Mouse (Mus musculus) hindbrain, embryonic 16.5 days (tissue): ENCODE results near the gene Dnmt3l. TPM values are rescaled to one million over a fixed set of nuclear protein-coding genes. Genes with fewer than 3 reads are reported as not detected.
"Not testable (repeated sequence)": the region's sequence is repeated elsewhere in the genome, so short reads cannot be mapped to it uniquely, and the experiment has no call there.

Source experiments
- ATAC-seq: fragments of 200-750 bp; cut with Nextera tagmentation; 2 replicates; pipeline ENCODE4 v1.8.0; 2017; ENCODE audit warnings: moderate TSS enrichment, moderate library complexity
- H3K27ac ChIP-seq: fragments of 300-500 bp; sonication (generic); 2 replicates; pipeline ENCODE4 v1.5.1; 2014; ENCODE audit warnings: low read depth, mild to moderate bottlenecking, control low read depth, low read length, moderate library complexity
- H3K27me3 ChIP-seq: fragments of 300-500 bp; sonication (generic); replicated peaks from 2 replicates; pipeline ENCODE4 v1.6.1; 2014; ENCODE audit warnings: low read length; ENCODE audit not compliant: control insufficient read depth, insufficient read depth
- H3K36me3 ChIP-seq: fragments of 300-500 bp; sonication (generic); 2 replicates; pipeline ENCODE4 v1.6.1; 2014; ENCODE audit warnings: mild to moderate bottlenecking, low read length, moderate library complexity, mixed read lengths; ENCODE audit not compliant: control insufficient read depth, insufficient read depth
- H3K4me1 ChIP-seq: fragments of 300-500 bp; sonication (generic); 2 replicates; pipeline ENCODE4 v1.6.1; 2014; ENCODE audit warnings: low read depth, low read length; ENCODE audit not compliant: control insufficient read depth, insufficient read depth
- H3K4me2 ChIP-seq: fragments of 300-500 bp; sonication (generic); 2 replicates; pipeline ENCODE4 v1.6.1; 2014; ENCODE audit warnings: mild to moderate bottlenecking, low read length, control low read depth, moderate library complexity
- H3K4me3 ChIP-seq: fragments of 300-500 bp; sonication (generic); 2 replicates; pipeline ENCODE4 v1.5.1; 2014; ENCODE audit warnings: mild to moderate bottlenecking, low read length, control low read depth, moderate library complexity
- H3K9ac ChIP-seq: fragments of 300-500 bp; sonication (generic); 2 replicates; pipeline ENCODE4 v1.6.1; 2014; ENCODE audit warnings: low read depth, mild to moderate bottlenecking, control low read depth, low read length, moderate library complexity
- H3K9me3 ChIP-seq: fragments of 300-500 bp; sonication (generic); 2 replicates; pipeline ENCODE4 v1.6.1; 2014; ENCODE audit warnings: mild to moderate bottlenecking, low read length, moderate library complexity; ENCODE audit not compliant: control insufficient read depth
- WGBS: fragments of 180-500 bp; shearing (Covaris S2); extraction: QIAGEN DNeasy Blood & Tissue Kit; methylation state at CpG from one replicate; pipeline ENCODE4 v1.1.7; 2014; 5-methylcytosine and 5-hydroxymethylcytosine counted together
- polyA plus RNA-seq: library from polyadenylated mRNA; unstranded; fragments of >200 nt; fragmentation: Nextera tagmentation; extraction: Ambion mirVana; gene quantifications from 2 replicates; pipeline ENCODE4 v1.2.1, GENCODE M21; 2015

Dnmt3l gene
- polyA plus RNA-seq, 1 experiment from 2014 or later = not detected

DNA sequence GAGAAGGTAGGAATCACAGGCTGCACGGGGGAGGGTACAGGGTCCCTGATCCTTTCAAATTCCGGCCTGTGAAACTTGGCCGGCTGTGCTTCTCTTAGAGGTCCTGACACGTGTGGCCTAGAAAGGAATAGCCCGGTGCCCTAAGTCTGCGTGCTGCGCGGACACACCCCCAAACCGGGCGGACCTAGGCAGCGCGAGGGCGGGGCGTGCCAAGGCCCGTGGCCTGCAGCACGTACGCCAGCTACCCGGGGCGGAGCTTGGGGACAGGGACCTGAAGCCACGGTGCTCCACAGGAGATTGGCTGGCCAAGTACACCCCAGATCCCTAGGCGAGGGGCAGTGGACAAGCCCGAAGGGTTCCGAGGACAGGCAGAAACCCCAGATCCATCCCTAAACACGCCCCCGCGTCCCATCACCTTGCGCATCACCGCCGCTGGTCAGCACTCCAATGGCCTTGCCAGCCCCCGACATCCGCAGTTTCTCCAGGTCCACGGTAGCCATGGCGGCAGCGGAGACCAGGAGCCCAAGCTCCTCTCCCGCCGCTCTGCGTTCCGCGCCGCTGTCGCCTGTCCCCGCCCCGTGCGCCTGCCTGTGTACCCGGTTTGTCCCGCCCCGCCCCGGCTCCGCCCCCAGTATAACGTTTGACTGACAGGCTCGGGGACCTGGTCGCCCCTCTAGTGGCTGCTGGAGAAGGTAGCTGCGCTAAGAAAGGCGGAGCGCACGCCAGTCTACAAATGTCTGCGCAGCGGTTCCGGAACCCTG, 32.4 kb upstream of the Dnmt3l start:
- peak; percentile 96 for ATAC-seq
- peak overlapping the region; percentile 78 for H3K9ac ChIP-seq
- WGBS = 0% methylated on average over 59 of the region's 59 CpGs
- H3K4me1 ChIP-seq = peaks cover 35% of the 10 kb centered on the region
- H3K9me3 ChIP-seq = no peaks in the 10 kb centered on the region
- no peaks in the 10 kb centered on the region for H3K27me3 ChIP-seq
- peak overlapping the region; percentile 89 for H3K27ac ChIP-seq
- peak overlapping the region; percentile 93 for H3K4me2 ChIP-seq
- 0 out of 2 replicates have a peak, but pooled peaks cover 2% of the 10 kb centered on the region for H3K36me3 ChIP-seq
- H3K4me3 ChIP-seq = peak overlapping the region; percentile 54

DNA sequence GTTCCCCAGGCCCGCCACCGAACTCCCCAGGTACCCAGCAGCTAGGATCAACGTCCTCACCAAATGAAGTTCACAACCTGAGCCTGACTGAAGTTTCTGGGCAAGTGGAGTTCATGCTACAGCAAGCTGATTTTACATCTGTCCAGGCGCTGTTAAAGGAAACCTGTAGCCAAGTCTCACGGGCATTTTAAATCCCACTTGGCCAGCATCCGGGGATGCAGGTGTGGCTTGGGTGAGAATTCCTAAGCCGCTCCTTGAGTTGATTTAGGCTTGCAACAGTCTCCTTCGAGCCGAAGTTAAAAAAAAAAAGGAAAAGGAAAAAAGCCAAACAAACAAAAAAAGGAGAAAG, 31.8 kb upstream of the Dnmt3l start, which contains the start of gene Pfkl:
Pfkl (minus strand) TSS at position 139 of the 349 bp plus-strand sequence.
- Histone ChIP-seq H3K9ac (peak within 1 kb of the TSS; percentile 78), H3K4me1 (peaks cover 35% of the 10 kb centered on the region), H3K27ac (peak within 1 kb of the TSS; percentile 89), H3K9me3 (no peaks in the 10 kb centered on the region), H3K4me2 (peak within 1 kb of the TSS; percentile 93), H3K27me3 (no peaks in the 10 kb centered on the region), H3K4me3 (peak within 1 kb of the TSS; percentile 54), H3K36me3 (0 out of 2 replicates have a peak, but pooled peaks cover 2% of the 10 kb centered on the region)
- ATAC-seq = no peak
- WGBS = under 1% methylated on average over 9 of the region's 9 CpGs

DNA sequence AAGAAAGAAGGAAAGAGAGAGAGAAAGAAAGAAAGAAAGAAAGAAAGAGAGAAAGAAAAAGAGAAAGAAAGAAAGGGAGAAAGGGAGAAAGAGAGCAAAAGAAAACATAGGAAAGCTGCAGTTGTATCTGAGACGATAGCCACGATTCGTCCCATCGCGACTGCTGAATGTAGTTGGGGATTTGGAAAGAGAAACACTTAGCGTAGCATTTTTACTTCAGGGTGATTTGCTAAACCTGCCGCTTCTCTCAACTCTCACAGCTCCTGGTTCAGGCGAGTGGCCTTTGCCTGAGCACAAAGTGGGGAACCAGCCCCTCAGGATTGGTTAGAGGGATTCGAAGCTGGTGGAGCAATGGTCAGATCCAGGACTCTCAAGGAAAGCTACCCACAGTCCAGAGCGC, 31.4 kb upstream of the Dnmt3l start:
- H3K9ac ChIP-seq = no peak overlapping the region; the same call in 1 of the 2 replicates
- H3K27me3 ChIP-seq = no peaks in the 10 kb centered on the region
- H3K4me2 ChIP-seq = peak overlapping the region; percentile 93
- WGBS = 20% methylated on average over 10 of the region's 10 CpGs
- no peak for ATAC-seq
- H3K27ac ChIP-seq = no peak overlapping the region
- no peaks in the 10 kb centered on the region for H3K9me3 ChIP-seq
- peaks cover 35% of the 10 kb centered on the region for H3K4me1 ChIP-seq
- no peak overlapping the region for H3K4me3 ChIP-seq
- H3K36me3 ChIP-seq = no peaks in the 10 kb centered on the region

DNA sequence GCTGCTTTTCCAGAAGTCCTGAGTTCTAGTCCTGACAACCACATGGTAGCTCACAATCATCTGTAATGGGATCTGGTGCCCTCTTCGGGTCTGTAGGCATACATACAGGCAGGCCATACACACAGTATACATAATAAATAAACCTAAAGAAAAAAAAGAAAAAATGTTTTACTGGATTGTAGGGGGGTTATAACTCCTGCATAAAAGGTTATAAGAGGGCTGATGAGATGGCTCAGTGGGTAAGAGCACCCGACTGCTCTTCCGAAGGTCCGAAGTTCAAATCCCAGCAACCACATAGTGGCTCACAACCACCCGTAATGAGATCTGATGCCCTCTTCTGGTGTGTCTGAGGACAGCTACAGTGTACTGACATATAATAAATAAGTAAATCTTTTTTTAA, 30.6 kb upstream of the Dnmt3l start:
- not testable (repeated sequence) for H3K27ac ChIP-seq, H3K4me3 ChIP-seq, H3K9ac ChIP-seq, H3K27me3 ChIP-seq, ATAC-seq, H3K9me3 ChIP-seq, H3K36me3 ChIP-seq, H3K4me2 ChIP-seq
- peaks cover 29% of the 10 kb centered on the region for H3K4me1 ChIP-seq
- 93% methylated on average over 5 of the region's 5 CpGs for WGBS

DNA sequence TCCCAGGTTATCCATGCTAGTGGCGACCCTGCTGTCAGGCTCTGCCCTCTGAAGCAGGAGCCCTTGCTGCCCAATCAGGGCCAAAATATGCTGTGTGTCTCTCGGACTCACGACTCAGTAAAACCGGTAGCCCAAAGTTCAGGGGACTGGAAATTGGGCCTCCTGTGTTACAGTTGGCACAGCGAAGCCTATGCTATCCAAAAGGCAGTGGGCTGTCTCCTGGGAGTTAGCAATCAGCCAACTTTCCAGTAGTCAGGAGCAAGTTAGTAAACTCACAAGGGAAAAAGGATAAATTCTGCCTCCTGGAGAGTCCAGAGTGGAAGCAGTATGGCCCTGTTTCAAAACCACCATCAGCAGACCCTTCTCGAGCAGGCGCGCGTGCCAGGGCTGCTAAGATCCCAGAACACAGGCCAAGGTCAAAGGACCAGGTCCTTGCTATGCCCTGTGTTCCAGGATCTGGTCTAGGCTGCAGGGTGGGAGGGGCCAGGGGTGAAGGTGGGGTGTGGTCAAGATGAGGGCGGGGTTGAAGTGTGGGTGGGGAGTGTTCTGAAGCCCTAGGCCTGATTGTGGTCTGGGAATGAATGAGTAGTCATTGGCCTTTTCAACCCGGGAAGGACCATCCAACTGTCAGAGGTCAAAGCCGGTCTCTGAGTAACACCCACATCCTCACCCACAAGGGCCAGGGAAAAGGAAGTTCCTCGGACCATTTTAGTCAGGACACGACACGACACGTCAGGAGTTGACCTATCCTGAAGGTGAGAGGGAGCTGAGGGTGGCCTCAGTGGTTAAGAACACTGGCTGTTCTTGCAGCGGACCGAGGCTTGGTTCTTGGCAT, 28.9 kb upstream of the Dnmt3l start:
- 91% methylated on average over 18 of the region's 18 CpGs for WGBS
- Histone ChIP-seq H3K9me3 (no peaks in the 10 kb centered on the region), H3K4me1 (peaks cover 14% of the 10 kb centered on the region), H3K4me2 (no peak overlapping the region), H3K27me3 (no peaks in the 10 kb centered on the region), H3K36me3 (no peaks in the 10 kb centered on the region), H3K27ac (no peak overlapping the region), H3K4me3 (no peak overlapping the region), H3K9ac (no peak overlapping the region)
- ATAC-seq = no peak

DNA sequence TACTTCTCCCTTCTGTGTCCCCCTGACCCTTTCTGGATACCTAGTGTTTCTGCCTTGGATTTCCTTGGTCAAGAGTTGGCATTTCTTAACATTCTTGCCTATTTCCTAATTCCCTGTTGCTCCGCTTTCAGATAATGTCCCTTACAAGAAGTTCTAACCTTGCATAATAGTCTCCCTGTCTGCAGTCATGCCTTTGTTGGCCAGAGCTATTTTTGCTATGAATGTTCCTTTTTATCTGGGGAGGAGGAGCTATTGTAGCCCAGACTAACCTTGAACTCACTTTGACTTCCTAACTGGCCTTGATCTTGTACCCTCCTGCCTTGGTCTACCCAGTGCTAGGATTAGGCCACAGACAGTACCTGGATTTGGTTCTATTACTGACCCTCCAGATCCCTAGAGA, 26.3 kb upstream of the Dnmt3l start:
- Histone ChIP-seq H3K4me3 (no peak overlapping the region), H3K9ac (no peak overlapping the region), H3K4me2 (no peak overlapping the region), H3K27me3 (no peaks in the 10 kb centered on the region), H3K36me3 (no peaks in the 10 kb centered on the region), H3K4me1 (peaks cover 2% of the 10 kb centered on the region; the same call in 1 of the 2 replicates), H3K27ac (no peak overlapping the region), H3K9me3 (no peaks in the 10 kb centered on the region)
- 87% methylated on average over 1 of the region's 1 CpGs for WGBS
- ATAC-seq = no peak

DNA sequence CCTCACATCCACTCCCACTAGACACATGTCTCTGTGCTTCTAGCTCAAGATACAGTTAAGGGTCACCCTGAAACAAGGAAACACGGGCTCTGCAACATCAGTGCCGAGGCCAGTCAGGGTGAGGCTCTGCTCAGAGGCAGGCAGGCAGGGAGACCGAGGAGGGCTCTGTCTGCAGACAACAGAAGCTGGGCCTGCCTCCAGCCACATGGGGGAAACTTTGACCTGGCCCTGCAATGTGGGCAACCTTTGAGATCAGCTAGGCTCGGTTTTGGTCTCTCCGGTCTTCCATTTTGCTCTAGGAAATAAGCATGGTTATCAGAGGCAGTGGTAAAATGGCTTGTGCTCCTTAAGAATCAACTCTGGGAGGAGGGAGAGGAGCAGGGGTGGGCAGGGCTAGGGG, 25.4 kb upstream of the Dnmt3l start:
- Histone ChIP-seq H3K27me3 (no peaks in the 10 kb centered on the region), H3K9me3 (no peaks in the 10 kb centered on the region), H3K27ac (no peak overlapping the region), H3K4me3 (no peak overlapping the region), H3K4me2 (no peak overlapping the region), H3K9ac (no peak overlapping the region), H3K36me3 (no peaks in the 10 kb centered on the region), H3K4me1 (0 out of 2 replicates have a peak, but pooled peaks cover 2% of the 10 kb centered on the region)
- 46% methylated on average over 5 of the region's 5 CpGs for WGBS
- ATAC-seq = no peak

DNA sequence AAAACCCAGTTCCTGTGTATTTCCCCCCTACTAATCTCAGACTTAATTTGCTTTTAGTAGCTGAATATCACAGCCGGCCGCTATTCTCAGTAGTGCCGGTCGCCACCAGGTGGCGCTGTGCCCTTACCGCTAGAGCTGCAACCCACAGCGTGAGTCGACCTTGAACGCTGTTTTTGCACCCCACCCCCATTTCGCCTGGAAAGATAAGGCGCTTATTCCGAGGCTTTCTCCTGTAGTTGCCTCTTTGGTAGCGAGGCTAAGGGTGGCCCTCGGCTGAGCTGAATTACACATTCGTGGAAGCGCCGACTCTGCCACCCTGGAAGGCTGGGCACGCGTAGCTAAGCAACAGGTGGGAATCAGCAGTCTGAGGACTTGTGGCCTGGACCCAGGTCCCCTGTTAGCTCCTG, 22.9 kb upstream of the Dnmt3l start:
- 24% methylated on average over 19 of the region's 19 CpGs for WGBS
- Histone ChIP-seq H3K4me3 (peak overlapping the region; percentile 40), H3K27ac (no peak overlapping the region), H3K4me2 (peak overlapping the region; percentile 74), H3K9ac (peak overlapping the region; percentile 13; the same call in 1 of the 2 replicates), H3K9me3 (no peaks in the 10 kb centered on the region), H3K4me1 (0 out of 2 replicates have a peak, but pooled peaks cover 2% of the 10 kb centered on the region), H3K36me3 (no peaks in the 10 kb centered on the region), H3K27me3 (no peaks in the 10 kb centered on the region)
- ATAC-seq = peak; percentile 87

DNA sequence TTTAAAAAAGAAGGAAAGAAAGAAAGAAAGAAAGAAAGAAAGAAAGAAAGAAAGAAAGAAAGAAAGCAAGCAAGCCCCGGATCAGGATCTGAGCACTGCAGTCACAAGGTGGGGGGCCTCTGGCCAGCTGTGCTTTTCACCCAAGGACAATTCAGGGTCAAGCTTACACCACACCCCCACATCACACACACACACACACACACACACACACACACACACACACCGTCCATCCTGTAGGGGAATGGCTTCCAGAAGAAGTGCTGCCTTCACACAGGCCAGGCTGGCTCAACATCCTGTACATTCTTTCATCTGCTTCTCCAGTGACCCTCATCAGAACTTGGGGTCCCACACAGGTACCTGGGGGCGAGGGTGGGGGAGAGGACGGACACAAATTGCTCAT, 22.5 kb upstream of the Dnmt3l start:
- Histone ChIP-seq H3K36me3 (no peaks in the 10 kb centered on the region), H3K4me1 (0 out of 2 replicates have a peak, but pooled peaks cover 2% of the 10 kb centered on the region)
- ATAC-seq = no peak

More for the DNA sequence above, 22.5 kb upstream of the Dnmt3l start:
- Histone ChIP-seq H3K9me3 (no peaks in the 10 kb centered on the region), H3K4me3 (no peak overlapping the region), H3K9ac (no peak overlapping the region), H3K4me2 (no peak overlapping the region), H3K27ac (no peak overlapping the region), H3K27me3 (no peaks in the 10 kb centered on the region)
- 77% methylated on average over 4 of the region's 4 CpGs for WGBS
